ENCODE assay signal across 8 mouse cellular contexts in the genomic region with DNA sequence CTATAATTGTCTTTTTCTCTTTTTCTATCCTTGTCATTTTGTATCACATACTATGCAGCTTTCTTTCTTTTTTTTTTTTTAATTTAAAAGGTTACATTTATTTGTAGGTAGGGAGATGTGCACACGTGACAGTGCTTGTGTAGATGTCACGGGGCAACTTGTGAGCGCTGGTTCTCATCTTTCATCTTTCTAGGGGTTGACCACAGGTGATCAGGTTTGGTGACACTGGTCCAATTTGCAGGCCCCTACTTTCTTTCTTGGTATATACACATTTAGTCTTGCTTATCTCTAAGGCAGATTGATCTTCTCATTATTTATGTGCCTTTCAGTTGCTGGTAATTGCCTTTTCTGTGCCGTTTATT. TPM values are rescaled to one million over a fixed set of nuclear protein-coding genes. Genes with fewer than 3 reads are reported as not detected.
A peak's percentile ranks its signal among the peaks of the same experiment; 100 is the strongest.
DNase-seq lines count a peak whose midpoint lies in the region; ATAC-seq and TF ChIP-seq lines count a peak whose summit lies in the region.

No protein-coding gene starts in this region.

- H3K36me3 ChIP-seq in megakaryocyte, embryonic 14.5 days (replicated peaks; ENCODE audit: low read length) = peaks cover 20% of the 10 kb centered on the region
- H3K36me3 ChIP-seq in liver, embryonic 13.5 days = peaks cover 15% of the 10 kb centered on the region
- peaks cover 9% of the 10 kb centered on the region for H3K36me3 ChIP-seq in stomach, postnatal 0 days (ENCODE audit: control insufficient read depth, insufficient read depth, low read length)

- DNase-seq in gastrocnemius, adult 2 months = no peak
- no peak for DNase-seq in gastrocnemius, postnatal 14 days
- DNase-seq in liver, embryonic 13.5 days = no peak
- DNase-seq in stomach, postnatal 0 days (ENCODE audit: low spot score) = no peak
- no peak for DNase-seq in urinary bladder, postnatal 4 days (ENCODE audit: low spot score in 2 of 2)
- no peak for DNase-seq in testis, postnatal 10 days (ENCODE audit: low spot score)

- peak overlapping the region; percentile 99 for H3K27ac ChIP-seq in gastrocnemius, adult 2 months
- peak overlapping the region; percentile 95 for H3K27ac ChIP-seq in liver, embryonic 13.5 days
- peak overlapping the region; percentile 98; the same call in 1 of the 2 replicates for H3K27ac ChIP-seq in stomach, postnatal 0 days (replicated peaks)

- H3K4me1 ChIP-seq in megakaryocyte, embryonic 14.5 days = peaks cover 52% of the 10 kb centered on the region
- peaks cover 58% of the 10 kb centered on the region for H3K4me1 ChIP-seq in liver, embryonic 13.5 days (replicated peaks)
- H3K4me1 ChIP-seq in stomach, postnatal 0 days (replicated peaks; ENCODE audit: control insufficient read depth, insufficient read depth) = no peaks in the 10 kb centered on the region

- H3K27me3 ChIP-seq in megakaryocyte, embryonic 14.5 days (replicated peaks) = no peaks in the 10 kb centered on the region
- H3K27me3 ChIP-seq in liver, embryonic 13.5 days = no peaks in the 10 kb centered on the region
- H3K27me3 ChIP-seq in stomach, postnatal 0 days (ENCODE audit: control insufficient read depth, insufficient read depth, low read length) = no peaks in the 10 kb centered on the region

- H3K9ac ChIP-seq in liver, embryonic 13.5 days = peak overlapping the region; percentile 93
- H3K9ac ChIP-seq in stomach, postnatal 0 days (ENCODE audit: low read length) = no peak overlapping the region

- H3K4me2 ChIP-seq in liver, embryonic 13.5 days = peak overlapping the region; percentile 86
- peak overlapping the region; percentile 68 for H3K4me2 ChIP-seq in stomach, postnatal 0 days (replicated peaks; ENCODE audit: low read depth)

- H3K4me3 ChIP-seq in gastrocnemius, adult 2 months = peak overlapping the region; percentile 96
- peak overlapping the region; percentile 99 for H3K4me3 ChIP-seq in megakaryocyte, embryonic 14.5 days (replicated peaks)
- peak overlapping the region; percentile 92 for H3K4me3 ChIP-seq in liver, embryonic 13.5 days (replicated peaks)
- H3K4me3 ChIP-seq in stomach, postnatal 0 days (ENCODE audit: low read depth, low read length) = peak overlapping the region; percentile 74; the same call in 1 of the 2 replicates

- no peak for ATAC-seq in megakaryocyte, adult 5-6 weeks (ENCODE audit: poor library complexity, severe bottlenecking)
- ATAC-seq in liver, embryonic 13.5 days (ENCODE audit: low read depth) = no peak
- no peak for ATAC-seq in stomach, postnatal 0 days (ENCODE audit: low FRiP score, low TSS enrichment)

- H3K9me3 ChIP-seq in megakaryocyte, embryonic 14.5 days = 0 out of 2 replicates have a peak, but pooled peaks cover 4% of the 10 kb centered on the region
- no peaks in the 10 kb centered on the region for H3K9me3 ChIP-seq in liver, embryonic 13.5 days (replicated peaks)
- no peaks in the 10 kb centered on the region for H3K9me3 ChIP-seq in stomach, postnatal 0 days (ENCODE audit: control insufficient read depth, low read length)

- no peak for TF ChIP-seq CTCF in gastrocnemius, adult 2 months (IDR thresholded peaks at IDR 0.05)
- TF ChIP-seq CTCF in stomach, postnatal 0 days (IDR thresholded peaks at IDR 0.05; ENCODE audit: low read depth) = no peak

- intact Hi-C loops in gastrocnemius, adult 2 months (cut with DNase I) = no loop called here
- intact Hi-C loops in gastrocnemius, postnatal 14 days (cut with DNase I; ENCODE audit: low total_unique reads) = no loop called here

- no peak for TF ChIP-seq EP300 in stomach, postnatal 0 days (optimal IDR thresholded peaks at IDR 0.05)

- WGBS in liver, embryonic 13.5 days (ENCODE audit: insufficient replicate concordance) = 85% methylated on average over 4 of the region's 4 CpGs
- 81% methylated on average over 4 of the region's 4 CpGs for WGBS in stomach, postnatal 0 days

RNA-seq across cellular contexts. Expression of a gene that starts 1.5 kb away (rescaled TPM):
- total RNA-seq in gastrocnemius, adult 2 months (2021) = 100 to 1,000 TPM; 620 to 834 TPM
- 100 to 1,000 TPM; 497 to 603 TPM for total RNA-seq in gastrocnemius, postnatal 14 days (2021)
- polyA plus RNA-seq in megakaryocyte, embryonic 14.5 days (2012; ENCODE audit: insufficient read depth, low replicate concordance) = 19.3 and 34.8 TPM in 2 replicates
- total RNA-seq in megakaryocyte, adult 5-6 weeks (2015) = 92.5 and 99.3 TPM in 2 replicates
- total RNA-seq in megakaryocyte, adult 5-6 weeks (2017) = 74.2 and 90.3 TPM in 2 replicates
- 83.9 and 102 TPM in 2 replicates for polyA plus RNA-seq in liver, embryonic 13.5 days (2015; fragmentation: Nextera tagmentation; extraction: Ambion mirVana)
- 82.3 and 99.8 TPM in 2 replicates for polyA plus RNA-seq in stomach, postnatal 0 days (2015; fragmentation: Nextera tagmentation; extraction: Ambion mirVana)

RNA-seq across cellular contexts. Expression of a gene that starts 18.3 kb away (rescaled TPM):
- total RNA-seq in gastrocnemius, adult 2 months (2021) = 10 to 100 TPM; 57.7 to 75.6 TPM
- 10 to 100 TPM; 56.3 to 62.4 TPM for total RNA-seq in gastrocnemius, postnatal 14 days (2021)
- polyA plus RNA-seq in megakaryocyte, embryonic 14.5 days (2012; ENCODE audit: insufficient read depth, low replicate concordance) = 2.5 and 33.8 TPM in 2 replicates
- 34.8 and 40.1 TPM in 2 replicates for total RNA-seq in megakaryocyte, adult 5-6 weeks (2015)
- 35.1 and 35.8 TPM in 2 replicates for total RNA-seq in megakaryocyte, adult 5-6 weeks (2017)
- polyA plus RNA-seq in liver, embryonic 13.5 days (2015; fragmentation: Nextera tagmentation; extraction: Ambion mirVana) = 37.0 and 42.9 TPM in 2 replicates
- polyA plus RNA-seq in stomach, postnatal 0 days (2015; fragmentation: Nextera tagmentation; extraction: Ambion mirVana) = 99.1 and 99.8 TPM in 2 replicates

RNA-seq across cellular contexts. Expression of a gene that starts 25.4 kb away (rescaled TPM):
- 10 to 100 TPM; 26.1 to 33.0 TPM for total RNA-seq in gastrocnemius, adult 2 months (2021)
- 10 to 100 TPM; 26.8 to 31.4 TPM for total RNA-seq in gastrocnemius, postnatal 14 days (2021)
- polyA plus RNA-seq in megakaryocyte, embryonic 14.5 days (2012; ENCODE audit: insufficient read depth, low replicate concordance) = 6.2 and 7.6 TPM in 2 replicates
- 11.9 and 14.0 TPM in 2 replicates for total RNA-seq in megakaryocyte, adult 5-6 weeks (2015)
- total RNA-seq in megakaryocyte, adult 5-6 weeks (2017) = 12.8 and 12.9 TPM in 2 replicates
- polyA plus RNA-seq in liver, embryonic 13.5 days (2015; fragmentation: Nextera tagmentation; extraction: Ambion mirVana) = 72.6 and 78.4 TPM in 2 replicates
- polyA plus RNA-seq in stomach, postnatal 0 days (2015; fragmentation: Nextera tagmentation; extraction: Ambion mirVana) = 50.3 and 54.7 TPM in 2 replicates

Comparison
In these comparisons a context has a peak if more than half of its experiments do, and no peak if none do; other contexts are left out.
1. RNA of a gene that starts 1.5 kb away (total RNA-seq): 620 to 834 TPM in gastrocnemius, adult 2 months and 497 to 603 TPM in gastrocnemius, postnatal 14 days; 74.2 to 99.3 TPM in megakaryocyte, adult 5-6 weeks; every median in the first group is over 4 times any median in the second.
2. Peak in every context shown above with its lines, with median percentiles within 50 percentile points of each other: H3K27ac ChIP-seq and H3K4me3 ChIP-seq.